Mouse (Mus musculus) neutrophil, adult 5-6 weeks (primary cell): Measurements from ENCODE around the gene Rnf220. TPM values are rescaled to one million over a fixed set of nuclear protein-coding genes. Genes with fewer than 3 reads are reported as not detected.
A peak's percentile ranks its signal among the peaks of the same experiment; 100 is the strongest.

ENCODE experiments used
- ATAC-seq: fragments of 151-379, 151-347 bp; 2 replicates; pipeline ENCODE4 v1.8.0; 2017; ENCODE audit warnings: mild to moderate bottlenecking, moderate TSS enrichment; ENCODE audit not compliant: insufficient number of reproducible peaks, poor library complexity, low FRiP score, severe bottlenecking; ENCODE audit errors: extremely low read depth
- total RNA-seq: library from RNA; stranded (forward); fragments of 200-1000 nt; gene quantifications from 2 replicates; pipeline ENCODE4 v1.2.3, GENCODE M21; 2017

Rnf220 gene
- total RNA-seq, 1 experiment from 2014 or later = 108 TPM

DNA sequence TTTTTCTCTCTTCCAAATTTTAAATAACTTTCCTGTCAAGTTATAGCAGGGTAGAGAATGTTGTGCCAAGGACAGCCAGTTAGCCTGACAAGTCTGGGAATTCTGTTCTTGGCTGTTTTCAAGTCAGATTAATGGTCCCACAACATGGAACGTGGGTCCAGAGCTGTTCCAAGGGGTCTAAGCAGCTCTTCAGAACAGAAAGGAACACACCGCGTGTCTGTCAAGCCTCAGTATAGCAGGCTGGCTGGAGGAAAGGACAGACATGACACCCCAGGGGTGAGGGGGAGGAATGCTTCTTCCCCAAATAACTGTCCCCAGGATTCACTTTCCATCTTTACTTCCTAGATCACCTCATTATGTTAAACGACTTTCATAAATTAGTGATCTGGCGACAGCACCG, 5.0 kb downstream of the Rnf220 start:
- ATAC-seq = no peak

DNA sequence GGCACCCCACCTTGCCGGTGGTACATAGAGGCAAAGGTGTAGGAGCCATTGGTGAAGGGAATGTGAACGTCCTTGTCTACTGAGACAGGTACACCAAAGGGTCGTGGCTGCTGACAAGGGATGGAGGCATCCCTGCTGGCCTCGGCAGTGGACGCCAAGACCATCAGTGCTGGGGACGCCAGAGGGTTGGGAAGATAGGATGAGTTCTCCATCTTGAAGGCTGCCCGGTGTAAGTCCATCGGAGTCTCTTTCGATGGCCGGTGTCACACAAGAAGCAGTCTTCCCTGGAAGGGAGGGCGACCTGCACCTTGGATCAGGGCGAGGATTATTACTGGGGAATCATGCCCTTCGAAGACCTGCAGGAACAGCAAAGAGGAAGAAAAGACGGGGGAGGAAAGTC, 6.9 kb downstream of the Rnf220 start:
- ATAC-seq = no peak

GRCm38 (mm10) chr4:117489566-117489965, 7.3 kb downstream of the Rnf220 start:
- ATAC-seq = no peak

GRCm38 (mm10) chr4:117487471-117487870, 9.4 kb downstream of the Rnf220 start:
- no peak for ATAC-seq

GRCm38 (mm10) chr4:117486188-117486587, 10.7 kb downstream of the Rnf220 start:
- no peak for ATAC-seq

DNA sequence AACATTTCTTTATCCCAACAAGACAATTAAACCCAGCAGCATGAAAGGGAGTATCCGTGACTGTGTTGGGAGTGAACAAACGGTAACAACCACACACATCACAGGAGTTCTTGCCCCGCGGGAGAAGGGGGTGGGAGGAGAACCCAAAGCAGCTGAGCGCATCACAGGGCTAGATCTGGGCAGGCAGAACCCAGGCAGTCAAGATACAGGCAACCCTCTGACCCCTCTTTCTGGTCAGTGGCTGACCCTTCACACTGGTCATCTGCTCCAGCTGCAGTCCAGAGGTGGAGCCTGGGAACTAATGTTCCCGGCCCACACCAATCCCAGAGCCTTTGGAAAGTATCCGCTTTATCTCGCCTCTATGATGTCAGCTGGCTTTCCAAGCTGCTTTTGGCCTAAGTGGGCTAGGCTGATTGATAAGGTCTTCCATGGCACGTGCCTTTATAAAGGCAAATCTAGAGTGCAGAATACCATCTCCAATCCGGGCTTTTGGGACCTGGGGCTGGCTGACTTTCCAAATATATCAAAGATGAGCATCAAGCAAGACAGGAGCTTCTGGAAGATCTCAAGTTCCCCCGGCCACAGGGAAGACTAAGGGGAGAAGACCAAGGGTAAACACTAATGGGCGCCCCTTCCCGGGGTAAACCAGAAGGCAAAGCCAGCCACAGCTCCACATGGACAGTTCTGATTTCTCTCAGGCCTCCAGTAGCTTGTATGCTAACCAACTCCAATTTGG, 11.6 kb downstream of the Rnf220 start:
- no peak for ATAC-seq

DNA sequence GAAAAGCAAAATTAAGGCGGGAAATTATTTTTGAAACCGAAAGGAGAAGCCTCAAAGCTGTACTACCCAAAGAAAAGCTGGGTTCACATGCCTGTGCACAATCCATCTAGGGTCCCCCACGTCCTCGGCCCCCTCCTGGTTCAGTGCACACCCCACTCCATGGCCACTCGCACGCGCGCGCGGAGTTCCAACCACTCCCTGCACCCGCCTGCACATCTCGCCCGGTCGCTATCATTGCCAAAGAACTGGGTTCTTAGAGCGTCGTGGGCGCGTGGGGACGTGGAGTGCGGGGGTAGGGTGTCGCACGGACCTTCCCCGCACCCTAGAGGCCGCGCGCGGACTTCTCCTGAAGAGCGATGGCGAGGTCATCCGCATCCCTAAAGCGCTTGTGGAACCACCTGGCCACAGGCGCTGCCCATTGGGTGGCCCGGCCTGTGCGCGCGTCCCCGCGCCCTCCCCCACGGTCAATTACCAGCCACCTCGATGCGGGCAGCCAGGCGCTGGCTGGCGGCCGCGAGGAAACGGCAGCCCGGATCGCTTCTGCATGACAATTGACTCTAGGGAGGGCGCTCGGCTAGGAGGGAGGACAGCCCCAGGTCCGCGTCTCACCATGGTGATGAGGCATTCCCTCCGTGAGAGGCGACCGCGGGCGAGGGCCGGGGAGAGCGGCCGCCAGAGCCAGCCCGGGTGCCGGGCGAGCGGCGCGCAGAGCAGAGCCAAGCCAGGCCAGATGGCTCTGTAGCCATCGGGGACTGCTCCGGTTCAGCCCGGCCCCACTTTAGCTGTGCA, 12.4 kb downstream of the Rnf220 start:
- ATAC-seq = no peak

DNA sequence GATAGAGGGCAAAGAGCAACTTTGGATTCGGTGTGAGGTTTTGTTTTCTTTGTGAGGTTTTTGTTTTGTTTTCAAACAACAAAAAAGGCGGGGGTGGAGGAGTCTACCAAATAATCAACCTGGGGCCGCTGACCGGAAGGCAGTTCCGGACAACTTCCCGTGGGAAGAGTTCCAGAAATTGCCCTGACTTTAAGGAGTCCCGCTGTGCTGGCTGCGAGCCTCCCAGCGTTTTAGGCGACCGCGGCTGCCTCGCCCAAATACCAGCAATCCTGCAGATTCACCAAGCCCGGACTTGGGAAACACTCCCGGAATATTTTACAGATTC, 13.0 kb downstream of the Rnf220 start:
- ATAC-seq = no peak

DNA sequence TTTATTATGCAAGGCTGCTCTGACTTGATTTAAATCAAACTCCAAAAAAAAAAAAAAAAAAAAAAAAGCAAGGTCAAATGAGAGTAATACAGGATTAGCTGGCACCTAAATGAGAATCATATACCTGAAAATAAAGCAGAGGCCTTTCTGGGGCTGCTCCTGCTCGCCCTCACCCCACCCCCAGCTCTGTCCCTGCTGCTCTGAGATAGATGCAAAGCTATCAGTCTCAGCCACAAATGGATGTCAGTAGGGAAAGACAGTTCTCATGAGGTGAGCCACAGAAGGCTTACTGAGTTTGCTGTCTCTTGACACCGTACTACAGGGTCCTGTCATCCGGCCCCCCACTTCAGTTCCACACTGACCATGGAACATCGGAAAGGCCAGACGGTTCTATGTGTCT, 14.7 kb downstream of the Rnf220 start:
- ATAC-seq = no peak

DNA sequence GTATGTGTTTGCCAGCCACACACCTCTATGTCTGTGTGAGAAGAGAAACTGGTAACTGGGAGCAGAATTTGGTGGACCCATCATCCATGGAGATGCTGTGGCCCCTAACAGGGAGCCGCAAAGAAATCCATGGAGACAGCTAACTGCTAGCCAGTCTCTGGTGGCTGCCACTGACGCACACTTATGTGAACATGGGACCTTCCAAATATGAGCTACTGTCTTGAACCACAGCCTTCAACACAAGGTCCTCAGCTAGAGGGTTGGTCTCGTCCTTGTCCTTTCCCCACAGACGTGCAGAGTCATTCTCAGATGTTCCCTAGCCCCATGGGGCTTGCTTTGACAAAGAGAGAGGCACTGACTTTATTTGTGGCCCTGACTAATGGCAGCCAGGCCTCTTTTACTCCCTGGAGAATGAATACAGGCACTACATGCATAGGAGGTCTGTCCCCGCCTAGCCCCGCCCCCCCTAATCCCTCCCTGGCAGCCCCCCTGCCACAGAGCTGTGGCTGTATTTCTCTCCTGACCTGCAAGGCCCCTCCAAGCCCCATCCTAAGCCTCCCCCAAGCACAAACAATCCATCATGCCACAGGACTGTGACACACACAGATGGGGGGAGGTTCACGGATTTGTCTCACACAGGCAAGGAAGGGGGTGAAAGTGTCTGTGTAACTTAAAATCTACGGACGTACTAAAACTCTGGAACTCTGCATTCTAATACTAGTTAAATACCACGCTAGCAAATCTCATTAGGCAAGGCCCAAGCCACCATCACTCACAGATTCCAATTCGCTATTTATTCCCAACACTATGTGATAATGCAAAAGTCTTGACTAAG, 16.0 kb downstream of the Rnf220 start:
- no peak for ATAC-seq

DNA sequence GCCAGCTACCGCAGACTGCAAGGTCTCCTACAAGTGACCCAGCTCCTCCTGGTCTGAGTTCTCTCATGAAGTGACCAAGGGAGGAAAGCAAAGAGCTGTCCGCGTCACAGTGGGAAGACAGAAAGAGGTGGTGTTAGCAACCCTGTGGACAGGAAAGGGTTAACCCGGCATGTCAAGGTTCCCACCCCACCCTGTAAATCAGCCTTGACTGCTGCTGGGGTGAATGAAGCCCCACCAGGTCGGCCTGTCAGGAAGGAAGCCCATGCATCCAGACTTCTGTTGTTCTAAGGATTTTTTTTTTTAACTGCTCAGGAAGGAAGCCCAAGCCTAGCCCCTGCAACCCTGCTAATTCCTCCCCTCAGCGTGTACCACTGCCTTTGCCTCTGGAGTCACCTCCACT, 16.9 kb downstream of the Rnf220 start:
- ATAC-seq = no peak

GRCm38 (mm10) chr4:117478101-117478673, 18.7 kb downstream of the Rnf220 start:
- ATAC-seq = peak; percentile 34; the same call in 1 of the 2 replicates

GRCm38 (mm10) chr4:117477401-117477800, 19.5 kb downstream of the Rnf220 start:
- no peak for ATAC-seq

DNA sequence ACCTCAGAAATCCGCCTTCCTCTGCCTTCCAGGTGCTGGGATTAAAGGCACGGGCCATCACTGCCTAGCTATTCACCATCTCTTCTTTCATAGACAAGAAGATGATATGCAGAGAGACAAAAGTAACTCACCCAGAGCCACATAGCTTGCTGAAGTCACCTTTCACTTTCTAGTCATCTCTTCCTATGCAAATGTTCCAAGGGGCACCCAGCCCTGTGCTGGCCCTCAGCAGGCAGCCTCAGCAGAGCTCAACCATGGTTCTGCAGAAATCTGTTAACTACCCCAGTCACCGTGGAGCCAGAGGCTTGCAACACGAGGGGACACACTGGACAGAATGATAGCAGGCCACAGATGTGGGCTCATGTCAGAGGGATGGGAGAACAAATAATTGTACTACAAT, 20.1 kb downstream of the Rnf220 start:
- peak; percentile 20; the same call in 1 of the 2 replicates for ATAC-seq

DNA sequence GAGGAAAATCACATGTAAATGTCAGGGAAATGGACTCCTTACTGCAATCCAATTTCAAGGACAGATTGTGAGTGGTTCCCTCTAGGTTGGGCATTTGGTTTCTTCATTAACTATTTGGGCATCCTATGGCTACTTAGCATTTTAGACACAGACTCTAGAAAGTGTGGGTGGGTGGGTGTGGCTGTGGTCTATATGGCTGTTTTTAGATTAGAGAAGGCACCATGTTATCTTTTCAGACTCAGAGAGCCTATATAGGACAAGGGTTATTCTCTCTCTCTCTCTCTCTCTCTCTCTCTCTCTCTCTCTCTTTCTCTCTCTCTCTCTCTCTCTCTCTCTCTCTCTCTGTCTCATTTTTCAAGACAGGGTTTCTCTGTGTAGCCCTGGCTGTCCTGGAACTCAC, 20.5 kb downstream of the Rnf220 start:
- ATAC-seq = no peak

DNA sequence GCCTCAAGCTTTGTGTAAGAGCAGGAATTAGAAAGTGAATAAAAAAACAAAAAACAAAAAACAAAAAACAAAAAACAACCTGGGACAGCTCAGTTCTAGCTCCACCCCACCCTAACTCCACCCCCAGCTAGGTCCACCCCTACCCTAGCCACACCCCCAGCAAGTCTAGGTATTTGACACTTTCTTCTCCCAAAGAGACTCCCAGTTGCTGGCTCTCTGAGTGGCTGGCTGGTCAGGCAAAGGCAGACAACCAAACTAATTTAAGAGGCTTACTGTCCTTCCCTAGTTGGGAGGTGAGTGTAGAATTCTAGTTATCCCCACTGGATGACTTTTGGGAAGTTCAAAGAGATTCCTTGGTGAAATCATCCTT, 22.9 kb downstream of the Rnf220 start:
- no peak for ATAC-seq

DNA sequence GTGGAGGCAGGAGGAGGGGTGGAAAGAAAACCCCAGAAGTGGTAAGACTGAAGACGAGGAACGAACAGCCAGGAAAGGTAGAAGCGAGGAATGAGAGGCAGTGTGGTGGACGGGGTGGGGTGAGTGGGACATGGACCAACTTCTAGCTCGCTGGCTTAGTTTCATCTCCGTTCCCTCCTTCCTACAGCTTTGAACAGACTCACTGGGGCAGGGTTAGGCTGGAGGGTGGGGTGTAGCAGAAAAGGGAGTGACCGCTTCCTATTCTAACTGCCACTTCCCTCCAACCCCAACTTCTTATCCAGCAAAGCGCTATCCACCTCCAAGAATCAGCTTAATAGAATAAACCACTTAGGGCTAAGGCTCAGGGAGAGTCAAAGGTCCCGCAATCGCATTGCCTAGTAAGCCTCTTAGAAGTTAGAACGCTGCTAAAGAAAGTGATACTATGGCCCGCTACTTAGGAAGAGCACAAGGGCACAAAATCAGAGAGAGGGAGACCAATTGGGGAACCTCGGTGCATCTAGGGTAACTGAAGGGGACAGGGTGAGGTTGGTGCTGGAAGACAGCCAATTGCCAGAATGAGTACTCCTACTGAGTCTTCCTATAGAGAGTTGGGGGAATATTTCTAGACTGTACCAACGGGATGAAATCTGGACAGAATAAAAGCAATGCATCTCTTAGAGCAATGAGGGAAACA, 23.4 kb downstream of the Rnf220 start:
- no peak for ATAC-seq

DNA sequence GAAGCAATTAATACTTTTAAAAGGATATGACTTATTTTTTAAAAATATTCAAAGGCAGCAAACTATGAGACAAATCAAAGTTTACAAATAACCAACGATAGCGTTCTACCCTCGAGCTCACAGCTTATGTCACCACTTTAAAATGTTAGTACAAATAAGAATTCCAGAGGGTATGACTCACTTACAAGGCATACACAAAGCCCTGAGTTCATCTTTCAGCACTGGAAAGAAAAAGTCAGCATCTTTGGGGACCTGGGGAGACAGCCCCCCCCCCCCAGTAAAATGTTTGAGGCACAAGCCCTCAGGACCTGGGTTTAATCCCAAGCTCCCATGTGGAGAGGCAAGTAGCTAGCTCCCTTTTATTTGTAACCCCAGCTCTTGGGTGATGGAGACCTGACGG, 27.4 kb downstream of the Rnf220 start:
- no peak for ATAC-seq

DNA sequence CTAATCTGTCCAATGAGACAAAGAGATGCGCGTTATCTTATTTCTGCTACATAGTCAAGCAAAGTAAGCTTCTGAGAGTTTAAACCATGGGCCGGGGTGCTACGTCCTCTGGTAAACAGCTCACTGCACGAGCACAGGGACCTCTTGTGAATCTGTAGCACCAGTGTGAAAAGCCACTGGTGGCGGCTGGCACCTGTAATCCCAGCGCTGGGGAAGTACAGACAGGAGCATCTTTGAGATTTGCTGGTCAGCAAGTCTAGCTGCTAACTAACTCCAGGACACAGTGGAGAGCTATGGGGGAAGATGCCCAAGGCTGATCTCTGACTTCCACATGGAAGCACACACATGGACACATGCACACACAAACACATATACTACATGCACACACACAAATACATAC, 28.9 kb downstream of the Rnf220 start:
- ATAC-seq = no peak
